Mouse (Mus musculus): ENCODE results near the gene Dleu7.
A peak's percentile ranks its signal among the peaks of the same experiment; 100 is the strongest.

Gene Dleu7

DNA sequence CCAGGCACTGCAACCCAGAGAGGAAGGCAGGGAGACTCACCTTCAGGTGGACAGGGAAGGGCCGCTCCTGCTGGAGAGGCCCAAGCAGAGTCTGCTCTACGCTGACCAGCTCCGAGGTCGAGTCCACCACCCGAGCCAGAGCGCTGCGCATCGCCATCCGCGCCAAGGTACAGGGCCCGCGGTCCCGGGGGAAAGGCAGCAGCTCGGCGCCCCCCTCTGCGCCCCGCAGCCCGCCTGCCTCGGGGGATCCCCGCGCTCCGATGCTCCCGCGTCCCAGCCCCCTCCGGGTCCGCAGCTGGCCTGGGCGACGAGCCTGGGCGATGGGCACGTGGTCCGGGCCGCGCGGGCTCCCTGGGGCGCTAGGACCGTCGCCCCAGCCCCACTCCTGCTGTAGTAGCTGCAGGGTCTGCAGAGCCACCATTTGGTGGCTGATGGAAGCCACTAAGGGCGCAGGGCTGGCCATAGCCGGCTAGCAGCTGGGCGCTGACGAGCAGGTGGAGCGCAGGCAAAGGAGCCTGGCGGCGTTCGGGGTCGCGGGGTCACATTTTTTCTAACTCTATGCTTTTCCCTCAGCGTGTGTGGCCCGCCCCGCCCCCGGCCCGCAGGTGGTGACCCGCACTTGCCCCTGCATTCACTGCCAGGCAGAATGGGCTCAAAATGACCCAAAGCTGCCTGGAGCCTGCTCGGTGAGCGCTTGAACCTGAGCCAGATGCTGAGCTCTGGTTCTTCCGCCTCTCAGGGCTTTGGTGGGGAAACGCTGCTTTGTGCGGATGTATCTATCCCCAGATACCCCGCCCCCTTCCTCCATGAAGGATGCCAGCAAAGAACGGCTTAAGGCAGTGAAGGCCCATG, at the start of gene Dleu7, which contains the start of gene Rnaseh2b:
Gene Dleu7, minus strand, starts transcription at position 560 of the 852 bp plus-strand sequence.
Gene Rnaseh2b, plus strand, starts transcription at position 102 of the 852 bp plus-strand sequence.
- DNase-seq: peak; percentile 84

DNA sequence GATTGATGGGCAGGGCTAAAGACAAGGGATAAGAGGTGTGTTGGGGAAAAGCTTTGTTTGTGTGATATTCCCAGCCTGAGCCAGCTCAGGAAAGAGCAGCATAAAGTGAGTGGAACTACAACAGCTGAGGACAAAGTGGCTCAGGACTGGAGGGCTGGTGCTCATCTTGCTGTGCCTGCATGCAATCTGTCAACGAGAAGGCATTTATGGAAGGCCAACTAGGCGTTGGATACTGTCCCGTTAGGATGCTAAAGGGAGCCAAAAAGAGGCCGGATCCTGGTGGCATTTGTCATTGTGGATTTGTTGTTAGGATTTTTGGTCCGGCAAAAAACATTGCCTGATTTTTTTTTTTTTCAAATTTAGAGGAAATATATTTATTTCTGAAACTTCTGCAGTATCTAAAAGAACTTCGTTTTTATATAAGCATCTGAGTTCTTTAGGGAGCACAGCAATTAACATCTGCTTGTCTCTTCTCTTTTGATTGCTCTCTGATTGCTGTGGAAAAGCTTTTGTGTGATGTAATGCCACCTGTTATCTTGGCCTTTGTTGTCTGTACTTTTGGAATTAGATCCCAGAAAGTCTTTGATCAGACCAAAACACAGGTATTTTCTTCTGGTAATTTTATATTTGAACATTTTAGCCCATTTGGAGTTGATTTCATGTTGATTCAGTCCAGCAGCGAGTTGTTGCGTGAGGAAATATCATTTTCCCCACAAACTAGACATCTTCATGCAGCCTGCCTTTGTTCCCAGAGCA, 49.2 kb upstream of the Dleu7 start:
- no peak for DNase-seq

DNA sequence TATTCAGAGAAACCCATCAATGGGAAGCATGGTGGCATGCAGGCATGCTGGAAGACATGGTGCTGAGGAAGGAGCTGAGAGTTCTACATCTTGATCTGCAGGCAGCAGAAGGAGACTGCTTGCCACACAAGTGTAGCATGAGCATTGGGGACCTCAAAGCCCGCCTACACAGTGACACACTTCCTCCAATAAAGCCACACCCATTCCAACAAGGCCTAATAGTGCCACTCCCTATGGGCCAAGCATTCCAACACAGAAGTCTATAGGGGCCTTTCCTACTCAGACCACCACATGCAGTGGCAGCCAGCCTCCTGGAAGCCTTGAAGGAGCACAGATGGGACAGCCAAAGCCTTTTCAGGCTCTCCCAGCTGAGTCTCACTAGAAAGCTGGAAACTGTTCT, 46.3 kb upstream of the Dleu7 start:
- DNase-seq: no peak

DNA sequence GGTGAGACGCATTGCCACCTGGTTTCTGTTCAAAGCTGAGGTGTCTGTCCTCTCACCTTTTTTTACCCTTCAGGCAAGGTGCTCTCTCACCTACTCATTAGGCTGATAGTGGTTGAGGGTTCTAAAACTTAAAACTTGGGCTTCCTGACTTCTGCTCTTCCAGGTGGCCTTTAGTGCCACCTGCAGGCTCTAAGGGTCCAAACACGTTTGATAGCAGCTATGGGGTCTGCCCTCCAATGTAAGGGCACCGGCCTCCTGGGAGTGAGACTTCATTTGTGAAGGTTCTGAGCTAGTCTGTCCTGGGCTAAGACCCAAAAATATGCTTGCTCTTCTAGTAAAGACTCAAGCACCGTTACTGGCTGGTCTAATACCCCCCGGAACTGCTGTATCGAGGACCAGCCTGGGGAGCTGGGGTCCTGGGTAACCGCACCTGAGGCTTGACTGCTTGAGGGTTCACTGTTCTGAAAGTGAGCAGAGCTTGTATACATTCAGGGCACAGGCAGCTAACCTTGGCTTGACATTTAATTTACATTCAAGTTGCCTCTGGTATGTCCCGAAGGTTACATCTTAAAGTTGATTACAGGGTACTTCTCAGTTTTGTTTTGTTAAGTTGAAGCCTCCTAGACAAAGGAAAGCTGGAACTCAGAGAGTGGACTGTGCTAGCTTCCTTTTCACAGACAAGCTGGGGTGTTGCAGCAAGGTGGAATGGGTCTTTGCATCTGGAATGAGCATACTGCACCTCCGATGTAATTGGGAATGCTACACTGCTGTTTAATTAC, 41.3 kb upstream of the Dleu7 start:
- DNase-seq: peak; percentile 41

DNA sequence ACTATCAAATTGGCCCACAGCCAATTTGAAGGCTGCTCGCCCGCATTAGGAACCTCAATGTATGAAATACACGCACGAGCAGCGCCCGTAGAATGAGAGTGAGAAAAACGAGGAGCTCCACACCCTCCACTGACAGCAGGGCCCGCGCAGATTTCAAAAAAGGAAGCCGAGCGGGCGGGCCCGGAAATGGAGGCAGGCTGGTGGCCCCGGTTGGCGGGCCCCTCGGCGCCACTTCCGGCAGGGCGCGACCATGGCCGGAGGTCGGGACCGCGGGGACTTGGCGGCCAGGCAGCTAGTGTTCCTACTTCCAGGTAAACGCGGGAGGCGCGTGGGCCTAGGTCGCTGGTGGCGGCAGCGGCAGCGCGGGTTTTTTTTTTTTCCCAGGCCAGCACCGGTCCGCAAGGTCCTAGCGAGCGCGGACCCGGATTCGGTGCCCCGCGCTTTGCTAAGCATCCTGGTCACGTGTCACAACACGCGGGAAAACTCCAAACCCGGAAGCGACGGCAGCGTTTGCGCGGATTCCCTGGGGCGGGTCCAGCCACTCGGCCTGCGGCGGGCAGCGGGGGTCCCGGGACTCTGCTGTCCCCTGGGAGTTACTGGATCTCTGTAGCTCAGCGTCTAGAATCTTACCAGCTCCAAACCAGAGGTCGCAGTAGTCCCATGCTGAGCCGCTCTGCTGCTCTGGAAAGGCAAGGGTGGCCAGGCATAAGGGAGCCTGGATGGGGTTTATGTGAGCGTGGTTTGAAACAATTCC, 39.2 kb upstream of the Dleu7 start:
- peak; percentile 94 for DNase-seq

DNA sequence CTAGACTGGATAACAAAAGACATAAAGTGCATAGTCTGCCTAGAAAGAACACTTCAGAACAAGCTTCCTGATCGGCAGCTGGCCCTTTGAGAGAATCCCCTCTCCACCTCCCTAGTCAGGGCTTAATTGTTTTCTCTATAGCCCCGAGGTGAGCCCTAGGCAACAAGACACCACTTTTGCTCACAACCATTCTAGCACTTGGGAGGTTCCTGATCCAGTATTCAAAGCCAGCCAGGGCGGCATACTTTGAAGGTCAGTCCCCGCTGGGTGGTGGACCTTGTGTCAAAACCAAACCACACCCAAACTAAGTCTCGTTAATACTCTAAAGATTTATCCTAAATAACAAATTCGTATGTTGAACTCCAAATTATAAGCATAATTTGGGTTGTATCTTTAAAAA, 38.6 kb upstream of the Dleu7 start:
- DNase-seq: peak; percentile 27

DNA sequence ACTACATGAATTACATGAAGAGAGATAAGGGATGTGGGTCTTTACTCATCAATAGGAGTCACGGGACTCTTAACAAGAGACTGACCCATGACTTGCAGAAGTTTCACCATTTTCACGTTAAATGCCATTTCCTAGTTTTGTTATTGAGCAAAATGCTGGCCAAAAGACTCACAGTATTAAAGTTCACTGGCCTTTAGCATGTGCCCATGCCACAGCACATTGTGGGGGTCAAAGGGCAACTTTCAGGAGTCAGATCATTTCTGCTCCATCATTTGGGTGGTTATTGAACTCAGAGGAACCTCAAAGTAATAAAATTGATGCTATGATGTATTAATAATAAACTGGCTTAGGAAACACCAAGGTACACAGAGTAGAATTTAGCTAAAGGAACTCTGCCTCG, 36.8 kb upstream of the Dleu7 start:
- DNase-seq: no peak

DNA sequence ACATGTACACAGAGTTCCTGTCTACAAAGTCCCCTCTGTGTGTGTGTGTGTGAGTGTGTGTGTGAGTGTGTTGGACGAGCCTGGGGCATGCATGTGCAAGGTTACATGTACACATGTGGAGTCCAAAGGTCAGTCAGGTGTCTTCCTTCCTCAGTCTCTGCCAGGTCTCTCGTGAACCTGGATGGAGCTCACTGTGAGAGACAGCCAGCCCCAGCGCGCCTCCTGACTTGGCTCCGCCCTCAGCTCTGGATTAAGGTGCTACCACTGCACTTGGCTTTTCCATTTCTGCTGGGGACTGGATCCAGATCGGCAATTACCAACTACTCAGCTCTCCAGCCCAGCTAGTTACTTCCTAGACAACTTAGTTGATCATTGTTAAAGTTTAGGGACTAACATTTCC, 35.8 kb upstream of the Dleu7 start:
- no peak for DNase-seq

DNA sequence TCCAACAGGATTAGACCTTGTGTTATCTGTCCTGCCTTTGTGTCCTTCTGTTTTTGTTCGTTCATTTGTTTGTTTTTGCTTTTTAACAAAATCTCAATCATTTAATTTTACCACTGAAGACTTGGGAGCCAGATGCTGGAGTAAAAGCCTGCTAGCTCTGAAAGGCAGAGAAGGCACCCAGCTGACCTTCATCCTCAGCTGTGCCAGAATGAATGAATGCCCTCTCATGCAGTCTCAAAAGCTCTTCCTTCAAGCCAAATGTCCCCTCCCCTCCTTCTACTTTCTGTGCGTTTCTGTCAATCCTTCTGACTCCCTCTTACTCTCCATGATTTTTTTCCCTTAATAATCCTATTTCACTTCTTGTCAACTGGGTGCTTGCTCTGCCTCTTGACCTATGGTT, 34.3 kb upstream of the Dleu7 start:
- DNase-seq: no peak

DNA sequence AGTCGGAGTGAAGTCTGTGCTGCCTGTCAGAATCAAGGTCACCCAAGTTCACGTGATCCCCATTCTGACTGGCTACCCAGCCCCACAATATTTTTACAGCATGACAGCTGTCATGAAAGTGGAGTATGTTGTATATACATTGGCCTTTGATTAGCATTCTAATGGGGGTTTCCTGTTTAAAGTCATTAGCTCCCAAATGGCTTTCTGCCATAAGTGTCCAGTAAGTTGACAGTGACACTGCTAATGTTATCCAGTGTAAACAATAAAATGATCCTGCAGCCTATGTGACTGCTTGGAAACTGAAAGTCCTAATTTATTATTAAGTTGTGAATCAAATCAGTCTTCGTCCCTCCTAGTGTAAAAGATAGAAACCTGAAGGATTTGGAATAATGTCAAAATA, 33.2 kb upstream of the Dleu7 start:
- no peak for DNase-seq

DNA sequence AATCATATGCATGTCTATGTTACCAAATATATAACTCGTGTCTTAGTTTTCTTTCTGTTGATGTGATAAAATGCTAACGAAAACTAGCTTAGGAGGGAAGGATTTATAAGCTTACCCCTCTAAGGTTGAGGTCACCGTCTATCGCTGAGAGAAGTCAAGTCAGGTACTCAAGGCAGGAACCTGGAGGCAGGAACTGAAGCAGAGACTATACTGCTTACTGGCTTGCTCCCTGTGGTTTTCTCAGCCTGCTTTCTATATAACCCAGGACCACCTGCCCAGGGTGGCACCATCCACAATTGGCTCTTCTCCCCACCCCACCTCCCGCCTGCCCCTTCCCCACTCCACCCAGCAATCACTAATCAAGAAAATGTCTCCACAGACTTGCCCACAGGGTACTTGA, 32.1 kb upstream of the Dleu7 start:
- no peak for DNase-seq

DNA sequence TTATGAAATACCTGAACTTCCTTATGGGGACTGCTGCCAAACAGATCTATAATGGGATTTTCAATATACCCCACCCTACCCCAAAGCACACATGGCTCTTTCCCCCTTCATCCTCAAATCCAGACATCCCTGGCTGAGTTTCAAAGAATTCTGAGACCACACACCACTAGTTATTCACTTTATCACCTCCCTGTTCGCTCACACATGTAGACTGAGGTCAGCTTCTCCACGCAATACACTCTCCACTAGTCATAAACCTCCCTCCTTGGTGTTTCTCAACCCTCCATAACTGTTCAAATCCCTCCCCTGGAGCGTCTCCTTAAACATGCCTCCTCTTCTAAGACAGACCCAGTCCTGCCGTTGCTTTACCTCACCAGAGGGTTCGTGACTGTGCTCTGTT, 30.6 kb upstream of the Dleu7 start:
- DNase-seq: no peak

DNA sequence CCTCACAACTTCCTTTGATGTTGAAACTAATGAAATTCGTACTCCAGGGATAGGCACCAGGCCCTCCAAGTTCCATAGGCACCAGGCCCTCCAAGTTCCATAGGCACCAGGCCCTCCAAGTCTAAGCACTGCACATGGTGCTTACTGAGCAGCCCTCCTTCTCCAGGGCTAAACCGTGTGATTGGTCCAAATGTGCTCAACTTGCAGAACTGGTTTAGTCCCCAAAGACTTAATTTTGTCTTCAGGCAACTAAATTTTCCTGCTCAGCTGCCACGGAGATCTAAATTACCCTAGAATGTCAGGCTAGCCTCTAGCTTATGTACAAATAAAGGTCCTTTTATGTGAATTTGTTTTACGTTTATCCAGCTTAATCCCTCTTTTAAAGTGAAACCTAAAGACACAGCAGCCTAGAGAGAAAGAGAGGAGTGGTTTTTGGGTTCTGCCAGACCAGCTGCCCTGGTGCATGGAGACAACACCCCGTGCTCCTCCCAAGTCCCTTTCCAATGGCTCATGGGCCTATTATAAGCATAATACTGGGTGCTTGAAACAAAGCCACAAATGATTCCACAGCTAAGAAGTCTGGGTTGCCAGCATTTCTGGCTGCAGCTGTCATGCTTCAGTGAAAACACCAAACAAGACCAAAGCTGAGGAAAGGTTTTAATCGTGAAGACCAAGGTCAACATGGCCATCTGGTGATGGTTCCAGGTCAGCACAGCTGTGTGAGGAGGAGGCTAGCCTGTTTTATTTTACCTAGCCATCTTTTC, 29.9 kb upstream of the Dleu7 start:
- no peak for DNase-seq

DNA sequence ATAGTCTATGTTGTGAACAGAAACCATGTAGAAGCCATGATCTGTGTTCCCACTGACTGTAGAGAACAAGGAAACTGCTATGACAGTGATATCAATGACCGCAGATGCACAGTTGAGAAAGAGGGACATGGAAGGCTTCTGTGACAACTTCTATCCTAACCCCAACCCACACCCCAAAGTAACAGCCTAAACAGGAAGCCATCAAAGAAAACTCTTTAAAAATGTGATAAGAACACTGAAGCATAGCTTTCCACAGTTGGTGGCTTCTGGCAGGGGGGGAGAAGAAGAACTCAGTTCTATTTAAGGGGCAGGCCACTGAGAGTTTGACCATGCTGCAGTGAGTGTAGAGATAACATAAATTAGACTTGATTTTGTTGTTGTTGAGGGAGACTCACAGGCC, 18.8 kb upstream of the Dleu7 start:
- no peak for DNase-seq

DNA sequence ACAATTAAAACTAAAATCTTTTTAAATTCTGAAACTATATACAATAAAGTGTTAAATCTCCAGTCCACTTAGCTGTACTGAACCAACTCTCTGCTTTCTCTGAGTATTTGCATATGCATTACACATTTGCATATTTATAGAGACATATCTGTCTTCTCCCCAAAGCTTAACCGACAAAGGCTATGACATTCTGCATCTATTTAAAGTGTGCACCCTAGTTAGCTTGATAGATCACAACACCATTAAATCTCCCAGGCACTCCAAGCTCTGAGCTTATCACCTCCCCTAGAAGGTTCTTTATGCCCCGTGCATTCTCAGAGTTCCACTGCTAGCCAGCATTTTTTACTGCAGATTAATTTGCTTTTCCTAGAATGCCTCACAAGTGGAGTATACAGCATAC, 16.2 kb upstream of the Dleu7 start:
- no peak for DNase-seq

DNA sequence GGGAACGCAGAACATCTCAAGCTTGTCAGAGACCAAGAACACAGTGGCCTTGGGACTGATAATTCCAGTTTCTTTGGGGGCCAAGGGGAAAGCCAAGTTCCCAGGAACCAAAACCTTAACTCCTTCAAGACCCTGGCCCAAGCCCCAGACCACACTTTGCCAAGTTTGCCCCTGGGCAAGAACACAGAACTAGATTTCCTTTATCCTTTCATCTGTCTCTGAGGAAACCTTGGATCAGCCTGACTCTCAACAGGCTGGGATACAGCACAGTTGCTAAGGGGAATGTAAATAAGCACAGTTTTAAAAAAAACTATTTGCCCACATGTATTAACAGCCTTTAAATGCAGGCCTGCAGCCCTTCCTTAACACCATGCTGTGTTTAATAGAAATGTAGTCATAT, 14.7 kb upstream of the Dleu7 start:
- DNase-seq: no peak

DNA sequence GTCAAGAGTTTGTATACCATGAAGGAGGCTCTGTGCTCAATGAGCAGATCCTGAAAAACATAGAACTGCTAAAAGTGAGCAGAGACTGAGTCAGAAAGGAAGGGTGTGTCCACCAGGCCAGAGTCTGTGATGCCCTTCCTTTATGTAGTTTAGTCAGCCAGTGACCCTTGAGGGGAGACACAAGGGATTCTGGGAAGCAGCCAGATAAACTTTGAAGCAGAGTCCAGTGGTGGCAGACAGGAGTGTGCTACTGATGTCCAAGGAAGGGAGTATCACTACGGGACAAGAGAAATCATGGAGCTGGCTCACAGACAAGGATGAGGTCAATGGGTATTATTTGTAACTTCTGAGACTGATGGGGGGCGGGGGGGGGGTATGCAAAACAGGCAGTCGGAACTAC, 7.2 kb upstream of the Dleu7 start:
- DNase-seq: no peak

DNA sequence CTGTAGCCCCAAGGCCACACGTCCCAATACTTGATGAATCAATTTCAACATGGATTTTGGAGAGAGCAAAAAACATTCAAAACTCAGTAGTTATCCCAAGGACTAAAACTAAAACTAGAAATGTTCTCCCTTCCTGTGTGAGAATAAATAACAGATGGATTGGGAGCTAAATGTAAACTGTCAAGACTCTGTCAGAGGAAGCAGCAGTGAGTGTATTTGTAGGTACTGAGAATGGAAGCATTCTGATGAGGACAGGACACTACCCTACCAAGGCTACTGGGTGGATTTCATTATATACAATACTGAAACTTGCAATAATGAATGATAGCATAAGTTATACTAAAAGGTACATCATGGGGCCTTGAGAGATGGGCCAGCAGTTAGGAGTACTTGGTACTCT, 6.0 kb upstream of the Dleu7 start:
- no peak for DNase-seq

DNA sequence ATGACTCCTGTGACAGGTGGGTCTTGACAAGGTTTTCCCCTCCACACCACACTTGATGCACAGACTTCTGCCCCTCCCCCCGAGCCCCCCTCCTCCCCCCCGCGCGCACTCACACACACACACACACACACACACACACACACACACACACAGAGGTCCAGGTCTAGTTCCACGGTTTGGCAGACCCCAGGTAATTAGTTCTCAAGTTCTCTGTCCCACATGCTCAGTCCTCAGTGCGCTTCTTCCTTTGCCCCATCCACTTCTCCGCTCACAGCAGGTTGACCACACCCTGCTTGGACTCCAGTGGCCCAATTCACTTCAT, 720 bp downstream of the Dleu7 start:
- no peak for DNase-seq

DNA sequence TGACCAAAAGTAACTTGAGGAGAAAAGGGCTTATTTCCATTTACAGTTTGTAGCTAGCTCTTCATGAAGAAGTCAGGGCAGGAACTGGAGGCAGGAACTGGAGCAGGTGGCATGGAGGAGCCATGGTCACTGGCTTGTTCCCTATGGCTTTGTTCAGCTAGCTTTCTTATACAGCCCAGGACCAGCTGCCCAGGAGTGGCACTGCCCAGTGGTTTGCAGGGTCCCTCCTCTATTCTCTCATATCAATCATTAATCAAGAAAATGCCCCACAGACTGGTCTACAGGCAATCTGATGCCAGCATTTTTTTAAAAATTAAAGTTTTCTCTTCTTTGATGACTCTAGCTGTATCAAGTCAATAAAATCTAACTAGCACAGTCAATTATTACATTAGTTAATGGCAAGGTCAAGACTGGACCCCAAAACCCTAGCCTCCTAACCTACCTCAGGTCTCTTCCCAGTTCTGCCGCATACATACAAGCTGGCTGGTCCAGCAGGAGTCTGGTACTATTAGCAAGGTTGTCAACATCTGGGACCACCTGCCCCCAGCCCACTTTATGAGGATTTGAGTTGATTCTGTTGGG, 1.4 kb downstream of the Dleu7 start:
- no peak for DNase-seq

DNA sequence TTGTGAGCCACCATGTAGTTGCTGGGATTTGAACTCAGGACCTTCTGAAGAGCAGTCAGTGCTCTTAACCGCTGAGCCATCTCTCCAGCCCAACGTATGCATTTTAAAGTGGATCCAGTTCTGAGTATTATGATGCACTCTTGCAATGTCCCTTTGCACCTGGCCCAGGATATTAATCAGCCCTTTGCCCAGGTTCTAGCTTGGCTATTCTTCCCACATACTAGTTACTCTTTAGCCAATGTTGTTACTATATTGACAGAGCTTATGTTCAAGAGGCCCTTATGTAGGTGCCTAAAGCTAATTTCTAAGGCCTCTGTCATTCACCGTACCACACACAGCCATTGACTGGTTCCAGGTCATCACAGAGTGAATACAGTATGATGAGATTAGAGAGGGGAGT, 4.1 kb downstream of the Dleu7 start:
- no peak for DNase-seq

DNA sequence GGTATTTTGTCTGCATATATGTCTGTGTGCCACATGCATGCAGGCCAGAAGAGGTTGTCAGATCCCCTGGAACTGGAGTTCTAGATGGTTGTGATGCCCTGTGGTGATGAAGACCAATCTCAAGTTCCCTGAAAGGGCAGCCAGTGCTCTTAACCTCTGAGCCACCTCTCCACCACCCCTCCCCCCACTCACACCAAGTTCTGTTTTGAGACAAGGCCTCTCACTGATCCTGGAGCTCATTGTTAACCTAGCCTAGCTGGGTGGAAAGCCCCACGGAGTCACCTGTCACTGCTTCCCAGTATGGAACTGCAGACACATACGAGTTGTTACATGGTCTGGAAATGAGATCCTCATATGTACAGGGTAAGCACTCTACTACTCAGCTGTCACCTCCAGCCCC, 9.9 kb downstream of the Dleu7 start:
- DNase-seq: no peak

Measured in embryo, embryonic 11 days (tissue).